Mouse (Mus musculus) thymus, adult 2 months (tissue): ENCODE measurements around the gene Nos1.

Source experiments
- CTCF ChIP-seq: fragments of 200-500 bp; IDR thresholded peaks from 2 replicates; pipeline ENCODE4 v1.5.1; 2012; ENCODE audit warnings: mild to moderate bottlenecking, control low read depth, low read length, moderate library complexity, borderline replicate concordance; ENCODE audit not compliant: control insufficient read depth, poor library complexity, insufficient read depth; ENCODE audit errors: extremely low read depth
- POLR2A ChIP-seq: fragments of 200-500 bp; IDR thresholded peaks from 2 replicates; pipeline ENCODE4 v1.6.1; 2012; ENCODE audit warnings: mild to moderate bottlenecking, low read length, control low read depth, moderate library complexity; ENCODE audit not compliant: control insufficient read depth, poor library complexity, insufficient read depth; ENCODE audit errors: extremely low read depth

DNA sequence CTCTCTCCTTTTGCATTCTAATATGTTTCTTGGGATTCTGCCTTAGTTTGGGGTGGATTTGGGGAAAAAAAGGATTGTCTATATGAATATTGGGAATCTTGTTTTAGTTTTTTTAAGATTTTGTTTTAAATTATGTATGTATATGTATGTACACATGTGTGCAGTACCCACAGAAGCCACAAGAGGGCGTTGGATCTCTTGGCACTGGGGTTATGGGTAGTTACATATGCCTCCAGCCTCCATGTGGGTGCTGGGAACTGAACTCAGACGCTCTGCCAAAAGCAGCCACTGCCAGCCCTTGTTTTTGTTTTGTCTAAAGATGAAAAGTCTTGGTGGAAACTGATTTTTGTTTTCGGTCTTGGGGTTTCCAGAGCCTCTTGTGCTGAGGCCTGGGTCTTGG, 136.1 kb downstream of the Nos1 start:
- TF ChIP-seq POLR2A (no peak), CTCF (no peak)
